Mouse (Mus musculus) brain, embryonic 14.5 days (tissue): ENCODE data around the gene Kcnd2.

Source experiments
- CTCF ChIP-seq: fragments of 200-500 bp; IDR thresholded peaks from 2 replicates; pipeline ENCODE4 v1.5.1; 2012; ENCODE audit warnings: inconsistent platforms, mild to moderate bottlenecking, moderate library complexity, borderline replicate concordance; ENCODE audit not compliant: insufficient read depth, insufficient read length; ENCODE audit errors: extremely low read depth
- POLR2A ChIP-seq: fragments of 200-500 bp; IDR thresholded peaks from 2 replicates; pipeline ENCODE4 v1.6.1; 2012; ENCODE audit warnings: mild to moderate bottlenecking, inconsistent platforms, borderline replicate concordance; ENCODE audit not compliant: poor library complexity, insufficient read depth, insufficient read length, severe bottlenecking; ENCODE audit errors: extremely low read depth

DNA sequence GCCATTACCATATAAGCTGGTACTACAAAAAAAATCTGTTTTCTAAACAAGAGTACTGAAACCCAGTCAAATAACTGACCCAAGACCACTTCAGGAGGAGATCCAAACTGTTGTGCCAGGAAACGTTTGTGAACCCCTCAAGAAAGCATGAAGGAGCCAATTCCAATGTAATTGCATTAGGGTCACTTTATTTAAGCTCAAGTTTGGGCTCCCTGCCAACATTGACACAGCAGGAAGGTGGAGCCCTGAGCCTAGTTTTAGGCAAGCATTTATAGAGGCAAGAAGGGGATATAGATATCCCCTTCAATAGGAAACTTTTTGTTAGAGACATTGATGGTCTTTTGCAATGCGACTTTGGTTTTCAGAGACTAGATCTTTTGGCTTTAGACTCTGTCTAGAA, 525.3 kb downstream of the Kcnd2 start:
- TF ChIP-seq POLR2A = no peak
- no peak for TF ChIP-seq CTCF
